Mouse (Mus musculus) E14TG2a.4 (cell line): Measurements from ENCODE around the gene Egflam.

ENCODE experiments used
- CTCF ChIP-seq: conservative IDR thresholded peaks from 2 replicates; pipeline ENCODE4 v1.5.1; 2014; ENCODE audit warnings: low read length
- POU5F1 ChIP-seq: IDR thresholded peaks from 2 replicates; pipeline ENCODE4 v1.6.1; 2014; ENCODE audit warnings: low read length, borderline replicate concordance

DNA sequence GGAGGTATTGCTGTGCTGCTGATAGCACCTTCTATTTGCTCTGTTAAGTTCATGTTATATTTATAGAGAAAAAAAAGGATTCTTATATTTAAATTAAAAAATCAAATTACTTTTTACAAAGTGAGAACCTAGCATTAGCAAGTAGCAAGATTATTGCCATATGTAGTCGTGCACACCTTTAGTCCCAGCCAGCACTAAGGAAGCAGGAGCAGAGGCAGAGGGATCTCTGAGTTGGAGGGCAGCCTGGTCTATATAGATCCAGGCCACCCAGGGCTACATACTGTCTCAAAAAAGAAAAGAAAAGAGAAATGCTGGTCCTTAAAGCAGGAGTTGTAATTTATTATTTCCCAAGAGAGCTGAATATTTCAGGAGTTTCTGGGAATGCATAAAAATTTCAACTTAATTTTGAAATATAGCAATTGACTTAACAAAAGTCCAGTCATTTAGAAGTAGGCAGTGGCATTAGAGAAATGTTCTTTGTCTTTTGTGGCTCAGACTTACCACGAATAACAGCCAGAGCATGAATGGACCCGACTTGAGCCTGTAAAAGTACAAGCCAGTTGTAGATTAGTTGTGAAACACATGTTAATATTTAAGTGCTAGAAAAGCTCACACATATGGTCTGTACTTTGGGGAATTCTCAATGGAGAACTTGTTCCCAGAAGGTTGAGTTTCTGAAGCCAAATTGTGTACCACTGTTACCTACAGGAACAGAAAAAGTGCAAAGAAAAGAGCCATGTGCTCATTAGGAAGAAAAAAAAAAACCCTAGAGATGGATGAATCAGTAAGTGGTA, 200.3 kb downstream of the Egflam start:
- TF ChIP-seq CTCF = no peak
- TF ChIP-seq POU5F1 = no peak
